Mouse (Mus musculus) liver, postnatal 0 days (tissue): ENCODE data around the gene Tmem126b. TPM values are rescaled to one million over a fixed set of nuclear protein-coding genes. Genes with fewer than 3 reads are reported as not detected.
A peak's percentile ranks its signal among the peaks of the same experiment; 100 is the strongest.

Source experiments
- ATAC-seq: fragments of 200-750 bp; cut with Nextera tagmentation; 2 replicates; pipeline ENCODE4 v1.8.0; 2017; ENCODE audit warnings: mild to moderate bottlenecking, moderate library complexity
- DNase-seq: peaks from one replicate; pipeline ENCODE4 v3.0.0-alpha.2; 2016
- H3K27ac ChIP-seq: fragments of 300-500 bp; sonication (generic); 2 replicates; pipeline ENCODE4 v1.5.1; 2014; ENCODE audit warnings: antibody characterized with exemption, moderate library complexity, mild to moderate bottlenecking, low read depth
- H3K27me3 ChIP-seq: fragments of 300-500 bp; sonication (generic); 2 replicates; pipeline ENCODE4 v1.6.1; 2014; ENCODE audit warnings: low read length, control low read depth, mixed read lengths; ENCODE audit not compliant: insufficient read depth
- H3K36me3 ChIP-seq: fragments of 300-500 bp; sonication (generic); replicated peaks from 2 replicates; pipeline ENCODE4 v1.6.1; 2014; ENCODE audit warnings: mild to moderate bottlenecking, control low read depth, low read length, moderate library complexity, mixed read lengths; ENCODE audit not compliant: insufficient read depth
- H3K4me1 ChIP-seq: fragments of 300-500 bp; sonication (generic); 2 replicates; pipeline ENCODE4 v1.6.1; 2014; ENCODE audit warnings: antibody characterized with exemption, mild to moderate bottlenecking, control low read depth; ENCODE audit not compliant: insufficient read depth
- H3K4me2 ChIP-seq: fragments of 300-500 bp; sonication (generic); 2 replicates; pipeline ENCODE4 v1.6.1; 2014; ENCODE audit warnings: low read depth, mild to moderate bottlenecking, low read length, moderate library complexity, mixed read lengths
- H3K4me3 ChIP-seq: fragments of 300-500 bp; sonication (generic); 2 replicates; pipeline ENCODE4 v1.5.1; 2014; ENCODE audit warnings: low read depth, low read length
- H3K9ac ChIP-seq: fragments of 300-500 bp; sonication (generic); replicated peaks from 2 replicates; pipeline ENCODE4 v1.6.1; 2014; ENCODE audit warnings: mild to moderate bottlenecking, moderate library complexity
- H3K9me3 ChIP-seq: fragments of 300-500 bp; sonication (generic); 2 replicates; pipeline ENCODE4 v1.6.1; 2016; ENCODE audit warnings: mild to moderate bottlenecking, control low read depth, low read length, mixed read lengths
- CTCF ChIP-seq: sonication (generic); IDR thresholded peaks from 2 replicates; pipeline ENCODE4 v1.5.1; 2016; ENCODE audit warnings: antibody characterized with exemption, low read depth
- EP300 ChIP-seq: IDR thresholded peaks from 2 replicates; pipeline ENCODE4 v1.6.1; 2016; ENCODE audit warnings: antibody characterized with exemption, low read depth, mild to moderate bottlenecking
- WGBS: fragments of 180-500 bp; shearing (Covaris S2); extraction: QIAGEN DNeasy Blood & Tissue Kit; methylation state at CpG from one replicate; pipeline ENCODE4 v1.1.7; 2014; ENCODE audit not compliant: insufficient replicate concordance; 5-methylcytosine and 5-hydroxymethylcytosine counted together
- polyA plus RNA-seq: library from polyadenylated mRNA; unstranded; fragments of >200 nt; fragmentation: Nextera tagmentation; extraction: Ambion mirVana; gene quantifications from 2 replicates; pipeline ENCODE4 v1.2.1, GENCODE M21; 2015

Gene Tmem126b
- polyA plus RNA-seq, 1 experiment from 2014 or later: 11.3 TPM

DNA sequence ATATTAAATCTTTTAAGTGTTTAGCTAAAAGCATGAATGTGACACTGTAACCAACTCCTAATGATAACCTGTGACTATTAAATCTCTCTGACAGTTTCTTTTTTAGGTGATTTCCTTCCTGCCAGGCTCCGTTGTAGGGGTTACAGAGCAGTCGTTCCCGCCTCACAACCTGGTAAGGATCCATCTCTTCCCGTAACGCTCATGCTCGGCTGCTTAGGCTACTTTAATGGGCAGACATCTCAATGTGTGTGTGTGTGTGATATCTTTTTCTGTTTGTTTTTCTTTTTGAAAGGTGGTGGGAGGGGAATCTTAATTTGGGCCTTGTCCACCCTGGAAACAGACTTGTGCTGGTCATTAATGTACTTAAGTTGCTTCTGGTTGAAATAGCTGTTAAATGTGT is 31.6 kb downstream of the Tmem126b start:
- ATAC-seq: no peak
- H3K27me3 ChIP-seq: no peaks in the 10 kb centered on the region
- no peak for TF ChIP-seq CTCF
- no peak for TF ChIP-seq EP300
- H3K4me2 ChIP-seq: peak overlapping the region; percentile 84
- peaks cover 5% of the 10 kb centered on the region; the same call in 1 of the 2 replicates for H3K4me1 ChIP-seq
- H3K4me3 ChIP-seq: peak overlapping the region; percentile 91
- peak overlapping the region; percentile 96 for H3K9ac ChIP-seq
- WGBS: 0% methylated on average over 6 of the region's 6 CpGs
- peak overlapping the region; percentile 99 for H3K27ac ChIP-seq
- DNase-seq: no peak
- no peaks in the 10 kb centered on the region for H3K9me3 ChIP-seq
- H3K36me3 ChIP-seq: peaks cover 7% of the 10 kb centered on the region

DNA sequence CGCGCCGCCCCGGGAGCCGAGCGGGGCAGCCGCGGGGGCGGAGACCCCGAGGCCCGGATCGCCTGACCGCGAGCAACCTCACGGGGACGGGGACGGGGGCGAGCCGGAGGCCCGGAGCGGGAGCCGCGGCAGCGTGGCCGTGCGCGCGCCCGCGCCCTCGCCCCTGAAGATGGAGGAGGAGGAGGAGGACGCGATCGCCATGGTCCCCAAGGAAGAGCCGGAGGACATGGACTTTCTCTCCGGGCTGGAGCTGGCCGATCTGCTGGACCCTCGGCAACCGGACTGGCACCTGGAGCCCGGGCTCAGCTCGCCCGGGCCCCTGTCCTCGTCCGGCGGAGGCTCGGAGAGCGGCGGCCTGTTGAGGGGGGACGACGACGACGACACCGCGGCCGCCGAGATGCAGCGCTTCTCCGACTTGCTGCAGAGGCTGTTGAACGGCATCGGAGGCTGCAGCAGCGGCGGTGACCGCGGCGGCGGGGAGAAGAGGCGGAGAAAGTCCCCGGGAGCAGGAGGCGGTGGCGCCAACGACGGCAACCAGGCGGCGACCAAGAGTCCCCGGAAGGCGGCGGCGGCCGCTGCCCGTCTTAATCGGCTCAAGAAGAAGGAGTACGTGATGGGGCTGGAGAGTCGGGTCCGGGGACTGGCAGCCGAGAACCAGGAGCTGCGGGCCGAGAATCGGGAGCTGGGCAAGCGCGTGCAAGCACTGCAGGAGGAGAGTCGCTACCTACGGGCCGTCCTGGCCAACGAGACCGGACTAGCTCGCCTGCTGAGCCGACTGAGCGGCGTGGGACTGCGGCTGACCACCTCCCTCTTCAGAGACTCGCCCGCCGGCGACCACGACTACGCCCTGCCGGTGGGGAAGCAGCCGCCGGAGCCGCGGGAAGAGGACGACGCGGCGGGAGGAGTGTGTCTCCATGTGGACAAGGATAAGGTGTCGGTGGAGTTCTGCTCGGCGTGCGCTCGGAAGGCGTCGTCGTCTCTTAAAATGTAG is 32.4 kb downstream of the Tmem126b start:
- ATAC-seq: peak; percentile 71
- WGBS: under 1% methylated on average over 110 of the region's 123 CpGs
- peaks cover 5% of the 10 kb centered on the region; the same call in 1 of the 2 replicates for H3K4me1 ChIP-seq
- H3K36me3 ChIP-seq: peaks cover 7% of the 10 kb centered on the region
- no peaks in the 10 kb centered on the region for H3K27me3 ChIP-seq
- peak overlapping the region; percentile 84 for H3K4me2 ChIP-seq
- peak overlapping the region; percentile 96 for H3K9ac ChIP-seq
- TF ChIP-seq CTCF: peak; percentile 70
- no peak for TF ChIP-seq EP300
- peak; percentile 80 for DNase-seq
- H3K4me3 ChIP-seq: peak overlapping the region; percentile 91
- H3K9me3 ChIP-seq: no peaks in the 10 kb centered on the region
- H3K27ac ChIP-seq: peak overlapping the region; percentile 99

DNA sequence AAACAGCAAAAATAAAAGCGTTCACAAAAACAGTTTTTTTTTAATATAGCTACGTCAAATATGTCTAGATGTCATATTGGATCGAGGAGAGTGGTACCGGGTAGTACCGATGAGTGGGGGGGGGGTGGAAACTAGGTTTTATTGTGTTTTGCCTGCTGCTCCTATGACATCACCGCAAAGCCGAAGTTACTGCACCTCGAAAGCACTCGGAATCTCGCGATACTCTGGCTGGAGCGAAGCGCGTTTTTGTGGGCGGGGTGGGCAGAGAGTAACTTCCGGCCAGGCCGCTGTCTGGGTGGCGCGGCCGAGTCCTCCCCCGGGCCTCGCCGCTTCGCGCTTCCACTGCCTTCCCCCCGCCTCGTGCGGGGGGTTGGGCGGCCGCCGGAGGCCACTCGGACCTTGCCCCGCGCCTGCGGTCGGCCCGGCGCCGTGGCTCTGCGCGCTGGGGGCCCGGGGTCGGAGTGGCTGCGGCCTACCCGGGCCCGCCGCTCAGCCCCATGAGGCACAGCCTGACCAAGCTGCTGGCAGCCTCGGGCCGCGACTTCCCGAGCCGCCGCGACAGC is 33.2 kb downstream of the Tmem126b start, which contains the start of gene Crebzf:
Gene Crebzf, plus strand, starts transcription at position 212 of the 563 bp plus-strand sequence.
- Histone ChIP-seq H3K27ac (peak within 1 kb of the TSS; percentile 99), H3K36me3 (peaks cover 6% of the 10 kb centered on the region), H3K9me3 (no peaks in the 10 kb centered on the region), H3K4me2 (peak within 1 kb of the TSS; percentile 84), H3K4me1 (peaks cover 5% of the 10 kb centered on the region; the same call in 1 of the 2 replicates), H3K4me3 (peak within 1 kb of the TSS; percentile 91), H3K27me3 (no peaks in the 10 kb centered on the region), H3K9ac (peak within 1 kb of the TSS; percentile 96)
- TF ChIP-seq EP300 (peak; percentile 82), CTCF (no peak)
- DNase-seq: peak; percentile 97
- WGBS: under 1% methylated on average over 48 of the region's 54 CpGs
- ATAC-seq: peak; percentile 94

DNA sequence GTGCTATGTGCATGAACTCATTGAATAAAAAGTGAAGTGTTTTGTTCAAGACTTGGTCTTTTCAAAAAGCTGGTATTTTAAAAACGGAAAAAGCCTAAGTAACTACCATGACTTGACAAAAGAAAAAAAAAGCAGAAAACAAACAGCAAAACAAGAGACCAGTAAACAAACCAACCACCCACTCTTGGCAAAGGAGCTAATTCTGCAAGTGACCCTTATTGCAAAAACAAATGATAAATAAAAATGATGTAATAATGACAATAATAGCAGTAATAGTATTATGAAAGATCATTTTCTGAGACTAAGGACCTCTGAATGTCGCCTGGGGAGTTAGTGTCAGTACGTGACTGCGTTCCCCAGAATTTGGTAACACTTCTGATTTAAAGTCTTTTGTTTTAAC is 33.7 kb downstream of the Tmem126b start:
- peak overlapping the region; percentile 84 for H3K4me2 ChIP-seq
- no peaks in the 10 kb centered on the region for H3K9me3 ChIP-seq
- no peak for ATAC-seq
- WGBS: 11% methylated on average over 4 of the region's 4 CpGs
- H3K4me1 ChIP-seq: peaks cover 5% of the 10 kb centered on the region; the same call in 1 of the 2 replicates
- TF ChIP-seq CTCF: no peak
- TF ChIP-seq EP300: no peak
- peak overlapping the region; percentile 91 for H3K4me3 ChIP-seq
- H3K27me3 ChIP-seq: no peaks in the 10 kb centered on the region
- DNase-seq: no peak
- H3K27ac ChIP-seq: peak overlapping the region; percentile 99
- peaks cover 1% of the 10 kb centered on the region for H3K36me3 ChIP-seq
- peak overlapping the region; percentile 96 for H3K9ac ChIP-seq

DNA sequence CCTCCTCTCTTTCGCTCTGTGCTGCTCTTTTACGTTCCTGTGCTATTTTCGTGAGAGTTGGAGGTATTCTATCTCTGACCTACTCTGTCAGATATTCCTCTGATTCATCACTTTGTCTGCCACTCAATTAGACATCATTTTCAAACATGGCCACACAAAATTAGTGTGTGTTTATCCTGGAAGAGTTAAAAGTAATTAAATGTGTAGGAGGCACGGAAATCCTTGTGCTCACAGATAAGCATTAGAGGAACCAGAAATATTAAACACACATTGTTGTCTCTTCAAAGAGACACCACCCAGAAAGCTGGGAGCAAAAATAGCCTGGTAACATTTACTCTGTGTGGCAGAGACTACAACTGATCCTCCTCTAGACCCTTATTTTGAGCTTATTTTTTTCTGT is 35.8 kb downstream of the Tmem126b start:
- H3K27me3 ChIP-seq: no peaks in the 10 kb centered on the region
- peaks cover 5% of the 10 kb centered on the region; the same call in 1 of the 2 replicates for H3K4me1 ChIP-seq
- H3K27ac ChIP-seq: no peak overlapping the region
- no peak for DNase-seq
- H3K36me3 ChIP-seq: no peaks in the 10 kb centered on the region
- TF ChIP-seq CTCF: no peak
- TF ChIP-seq EP300: no peak
- H3K4me3 ChIP-seq: no peak overlapping the region
- no peaks in the 10 kb centered on the region for H3K9me3 ChIP-seq
- ATAC-seq: no peak
- no peak overlapping the region for H3K9ac ChIP-seq
- no peak overlapping the region for H3K4me2 ChIP-seq
- WGBS: 84% methylated on average over 4 of the region's 4 CpGs

DNA sequence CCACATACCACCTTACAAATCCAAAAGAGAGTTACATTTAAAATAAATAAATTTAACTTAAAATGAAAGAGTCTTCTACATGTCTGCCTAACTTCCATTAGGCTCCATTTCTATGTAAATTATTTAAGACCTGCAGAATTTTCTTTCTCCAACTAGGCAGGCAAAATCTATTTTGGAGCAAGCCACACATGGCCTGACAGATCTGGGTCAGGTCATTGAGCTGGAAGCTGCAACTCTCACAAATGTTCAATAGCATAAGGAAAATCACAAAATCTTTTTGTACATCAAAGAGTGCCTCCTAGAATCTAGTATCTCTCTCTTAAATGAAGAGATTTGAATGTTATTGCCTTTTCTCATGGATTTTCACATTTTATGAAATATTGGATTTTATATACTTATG is 43.6 kb downstream of the Tmem126b start:
- no peaks in the 10 kb centered on the region for H3K9me3 ChIP-seq
- ATAC-seq (no peak), DNase-seq (no peak)
- no peak overlapping the region for H3K4me3 ChIP-seq
- no peaks in the 10 kb centered on the region for H3K4me1 ChIP-seq
- TF ChIP-seq EP300 (no peak), CTCF (no peak)
- no peaks in the 10 kb centered on the region for H3K27me3 ChIP-seq
- no peak overlapping the region for H3K4me2 ChIP-seq
- no peak overlapping the region for H3K27ac ChIP-seq
- H3K36me3 ChIP-seq: no peaks in the 10 kb centered on the region
- H3K9ac ChIP-seq: no peak overlapping the region
